Mouse (Mus musculus): Measurements from ENCODE around the gene Vav2.

The Vav2 gene

GRCm38 (mm10) chr2:27410518-27411140 is 16.2 kb downstream of the Vav2 start:
- no peak for DNase-seq (ENCODE audit: extremely low spot score, low spot score)

- DNase-seq (ENCODE audit: extremely low spot score, low spot score) = no peak
Measured at GRCm38 (mm10) chr2:27408194-27408593, 18.6 kb downstream of the Vav2 start.

DNA sequence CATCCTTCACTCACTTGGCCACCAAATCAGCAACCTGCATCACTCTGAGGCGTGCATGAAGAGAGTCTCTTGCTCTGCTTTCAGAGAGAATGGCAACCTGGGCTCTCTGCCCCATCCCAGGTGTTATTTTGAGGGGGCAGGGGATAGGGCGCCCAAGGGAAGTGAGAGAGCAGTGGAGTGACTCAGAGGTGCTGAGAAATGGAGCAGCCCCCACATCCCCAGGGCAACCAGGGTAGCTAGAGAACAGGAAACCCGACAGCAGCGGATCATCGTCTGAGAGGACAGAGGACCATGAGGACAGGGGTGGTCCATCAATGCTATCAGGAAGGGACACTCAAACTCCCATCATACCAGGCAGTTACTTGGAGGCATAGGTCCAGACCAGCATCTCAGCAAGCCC is 19.9 kb downstream of the Vav2 start:
- DNase-seq (ENCODE audit: extremely low spot score, low spot score) = no peak

DNA sequence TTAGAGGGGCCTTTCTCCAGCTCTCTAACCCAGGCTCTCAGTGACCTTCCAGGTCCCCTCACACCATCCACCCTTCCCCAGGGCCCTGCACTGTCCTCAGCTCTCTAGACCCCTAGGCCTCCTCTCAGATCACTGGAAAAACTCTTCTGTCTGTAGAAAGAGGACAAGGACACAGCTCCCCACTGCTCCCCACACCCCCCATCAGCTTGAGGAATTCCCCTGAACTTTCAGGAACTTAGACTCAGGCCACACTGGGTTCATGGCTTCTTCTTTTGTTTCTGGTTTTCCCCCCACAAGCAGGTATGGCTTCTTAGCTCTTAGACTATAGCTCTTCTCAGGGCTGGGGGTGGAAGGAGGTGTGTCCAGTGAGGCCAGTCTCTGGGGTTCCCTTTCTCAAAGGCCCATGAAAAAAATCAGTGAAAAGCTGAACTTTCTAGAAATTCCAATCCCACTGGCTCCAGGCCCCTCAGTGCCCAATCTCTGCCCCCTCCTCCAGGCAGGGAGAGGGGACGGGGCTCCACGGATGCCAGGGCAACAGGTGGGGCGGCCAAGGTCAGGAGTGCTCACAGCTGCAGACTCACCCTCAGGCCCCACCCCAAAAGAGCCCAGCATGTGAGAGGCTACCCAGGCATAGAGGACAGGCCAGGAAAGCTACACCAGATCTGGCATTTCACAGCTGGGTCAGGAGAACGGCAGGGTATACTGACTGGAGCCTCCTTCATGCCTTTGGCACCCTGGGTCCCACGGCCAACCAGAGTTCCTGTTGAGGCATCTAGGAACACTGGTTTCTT is 21.5 kb downstream of the Vav2 start:
- no peak for DNase-seq (ENCODE audit: extremely low spot score, low spot score)

GRCm38 (mm10) chr2:27404375-27405093 is 22.3 kb downstream of the Vav2 start:
- DNase-seq (ENCODE audit: extremely low spot score, low spot score) = no peak

- DNase-seq (ENCODE audit: extremely low spot score, low spot score) = no peak
Measured at GRCm38 (mm10) chr2:27401544-27401943, 25.3 kb downstream of the Vav2 start.

GRCm38 (mm10) chr2:27400083-27400482 is 26.8 kb downstream of the Vav2 start:
- DNase-seq (ENCODE audit: extremely low spot score, low spot score) = no peak

- no peak for DNase-seq (ENCODE audit: extremely low spot score, low spot score)
Measured at GRCm38 (mm10) chr2:27396656-27397440, 30.0 kb downstream of the Vav2 start.

- no peak for DNase-seq (ENCODE audit: extremely low spot score, low spot score)
Measured at GRCm38 (mm10) chr2:27394158-27394832, 32.5 kb downstream of the Vav2 start.

DNA sequence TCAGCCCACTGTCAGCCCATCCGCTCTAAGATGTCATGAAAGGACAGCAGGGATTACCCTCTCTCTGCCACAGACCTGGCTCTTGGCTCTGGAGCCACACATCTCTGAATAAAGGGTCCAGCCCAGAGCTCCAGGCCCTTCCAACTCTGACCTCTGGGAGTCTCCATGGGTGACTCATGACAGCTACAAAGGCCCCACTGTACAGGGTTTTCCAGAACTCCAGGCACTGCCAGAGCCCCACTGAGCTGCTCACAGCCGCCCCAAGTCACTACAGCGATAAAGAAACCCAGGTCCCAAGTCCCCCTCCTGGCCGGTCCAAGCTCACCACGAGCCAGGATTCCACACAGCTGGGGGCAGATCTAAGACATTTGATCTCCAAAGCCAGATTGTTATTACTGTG is 34.6 kb downstream of the Vav2 start:
- DNase-seq (ENCODE audit: extremely low spot score, low spot score) = no peak

DNA sequence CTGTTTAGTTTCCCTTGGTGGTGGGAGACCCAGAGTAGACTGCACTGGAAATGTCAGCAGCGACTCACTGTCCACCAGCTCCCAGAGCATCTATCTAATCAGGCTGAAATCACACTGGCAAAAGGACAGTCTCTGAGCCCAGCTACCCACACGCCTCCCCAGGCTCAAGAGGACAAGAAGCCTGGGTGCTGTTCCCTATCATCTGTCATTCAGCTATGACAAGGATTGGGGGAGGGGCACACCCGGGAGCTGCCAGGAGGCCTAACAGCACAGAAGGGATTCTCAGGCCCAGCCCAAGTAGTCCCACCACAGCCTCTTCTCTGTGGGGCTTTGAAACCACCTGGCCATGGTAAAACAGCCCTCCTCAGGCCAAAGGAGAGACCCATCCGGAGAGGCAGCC is 36.1 kb downstream of the Vav2 start:
- DNase-seq (ENCODE audit: extremely low spot score, low spot score) = no peak

- DNase-seq (ENCODE audit: extremely low spot score, low spot score) = no peak
Measured at GRCm38 (mm10) chr2:27390325-27390724, 36.5 kb downstream of the Vav2 start.

DNA sequence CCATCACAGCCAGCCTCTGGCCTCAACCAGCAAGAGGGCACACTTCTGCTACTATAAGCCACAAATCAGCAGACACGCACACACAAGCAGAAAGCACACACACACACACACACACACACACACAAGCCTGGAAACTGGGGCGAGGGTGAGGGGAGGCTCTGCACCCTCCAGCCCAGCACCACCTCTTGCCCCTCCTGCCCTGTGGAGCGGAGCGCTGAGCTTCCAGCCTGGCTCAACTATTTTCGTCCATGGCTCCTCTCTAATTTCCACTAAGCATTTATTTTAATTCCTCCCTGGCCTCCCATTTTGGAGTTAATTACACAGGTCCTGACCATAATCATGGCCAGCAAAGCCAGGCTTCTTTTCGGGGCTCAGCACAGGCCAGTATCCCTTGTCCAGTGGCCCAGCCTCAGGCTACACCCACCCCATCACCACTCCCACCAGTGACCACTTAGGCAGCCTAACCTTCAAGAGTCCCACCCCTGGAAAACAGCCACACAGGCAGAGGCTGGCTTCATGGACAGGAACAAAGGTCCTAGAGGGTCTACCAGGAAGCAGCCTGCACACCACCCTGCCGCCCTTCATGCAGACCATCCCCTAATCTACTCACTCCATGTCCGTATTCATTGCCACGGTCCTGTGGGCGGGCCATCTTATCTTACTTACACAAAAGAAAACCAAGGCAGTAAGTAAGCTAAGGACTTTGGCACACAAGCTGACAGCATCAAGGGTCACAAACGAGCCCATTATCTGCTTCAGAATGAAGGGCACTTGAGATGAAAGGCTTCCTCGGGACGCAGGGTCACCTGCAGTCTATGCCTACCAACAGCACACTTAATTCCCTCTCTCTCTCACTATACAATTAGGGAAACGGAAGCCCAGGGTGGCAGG is 37.3 kb downstream of the Vav2 start:
- DNase-seq (ENCODE audit: extremely low spot score, low spot score) = no peak

- no peak for DNase-seq (ENCODE audit: extremely low spot score, low spot score)
Measured at GRCm38 (mm10) chr2:27387209-27387608, 39.6 kb downstream of the Vav2 start.

- DNase-seq (ENCODE audit: extremely low spot score, low spot score) = no peak
Measured at GRCm38 (mm10) chr2:27381698-27382097, 45.1 kb downstream of the Vav2 start.

GRCm38 (mm10) chr2:27381254-27381653 is 45.6 kb downstream of the Vav2 start:
- no peak for DNase-seq (ENCODE audit: extremely low spot score, low spot score)

GRCm38 (mm10) chr2:27377876-27378275 is 49.0 kb downstream of the Vav2 start:
- DNase-seq (ENCODE audit: extremely low spot score, low spot score) = no peak

GRCm38 (mm10) chr2:27377164-27377563 is 49.7 kb downstream of the Vav2 start:
- DNase-seq (ENCODE audit: extremely low spot score, low spot score) = no peak

- DNase-seq (ENCODE audit: extremely low spot score, low spot score) = no peak
Measured at GRCm38 (mm10) chr2:27375141-27375540, 51.7 kb downstream of the Vav2 start.

DNA sequence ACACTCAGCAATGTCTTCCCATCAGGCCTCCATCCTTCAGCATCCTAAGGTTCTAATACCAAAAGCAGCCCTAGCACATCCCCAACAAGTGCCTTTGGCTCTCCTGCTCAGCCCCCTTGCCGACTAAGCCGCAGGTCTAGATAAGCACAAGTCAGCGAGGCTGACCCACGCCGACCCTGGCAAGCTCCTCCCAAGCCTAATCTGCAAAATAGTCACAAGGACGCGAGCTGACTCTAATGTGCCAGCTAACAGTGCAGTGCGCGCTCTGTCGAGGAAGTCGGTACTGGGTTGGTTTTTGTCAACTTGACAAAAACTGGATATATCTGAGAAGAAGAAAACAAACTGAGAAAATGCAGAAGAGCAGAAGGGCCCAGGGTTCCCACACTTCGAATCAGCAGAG is 53.5 kb downstream of the Vav2 start:
- DNase-seq (ENCODE audit: extremely low spot score, low spot score) = no peak

All from neural tube, embryonic 10.5 days (tissue).